Mouse (Mus musculus): Measurements from ENCODE around the gene Upf3b.

DNA sequence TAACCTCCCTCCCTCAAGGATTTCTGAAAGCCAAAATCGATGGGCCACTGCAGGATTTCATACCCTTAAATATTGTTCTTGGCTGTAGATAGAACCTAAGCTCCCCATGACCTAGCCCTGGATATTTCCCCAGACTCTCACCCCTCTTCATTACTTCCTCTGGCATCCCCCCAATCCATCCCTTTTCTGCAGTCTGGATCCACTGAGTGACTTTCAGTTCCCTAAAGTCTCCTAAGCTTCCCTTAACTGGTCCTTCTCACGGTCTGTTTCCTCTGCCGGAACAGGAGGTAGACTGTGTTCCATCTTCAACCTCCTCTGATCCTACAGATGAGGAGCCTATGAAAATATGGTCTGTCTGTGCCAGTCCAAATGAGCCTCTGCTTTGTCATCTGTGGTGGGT, 42.8 kb downstream of the Upf3b start:
- TF ChIP-seq CTCF (IDR thresholded peaks at IDR 0.05; ENCODE audit: borderline replicate concordance, extremely low read depth, insufficient read depth, insufficient read length) (no peak), POLR2A (IDR thresholded peaks at IDR 0.05; ENCODE audit: borderline replicate concordance, extremely low read depth, insufficient read depth, insufficient read length, poor library complexity, severe bottlenecking) (no peak)
